Mouse (Mus musculus): ENCODE data around the gene Prdx6.

- TF ChIP-seq CTCF (IDR thresholded peaks at IDR 0.05; ENCODE audit: extremely low read depth, insufficient read depth, low read length) = no peak
- TF ChIP-seq POLR2A (IDR thresholded peaks at IDR 0.05; ENCODE audit: extremely low read depth, insufficient read depth, low read length) = no peak
These were observed 17.1 kb upstream of the Prdx6 start for GRCm38 (mm10) chr1:161268116-161268515.
